Mouse (Mus musculus) C2C12 (cell line): ENCODE data around the gene Mmd. TPM values are rescaled to one million over a fixed set of nuclear protein-coding genes. Genes with fewer than 3 reads are reported as not detected.
A peak's percentile ranks its signal among the peaks of the same experiment; 100 is the strongest.

Source experiments
- H3K27me3 ChIP-seq: one replicate; pipeline ENCODE4 v1.6.1; 2011; ENCODE audit not compliant: control insufficient read depth, insufficient read depth, insufficient read length
- H3K36me3 ChIP-seq: one replicate; pipeline ENCODE4 v1.6.1; 2011; ENCODE audit not compliant: control insufficient read depth, insufficient read depth
- H3K4me3 ChIP-seq: one replicate; pipeline ENCODE4 v1.5.1; 2011; ENCODE audit warnings: mild to moderate bottlenecking, control low read depth; ENCODE audit not compliant: poor library complexity, insufficient read depth, severe bottlenecking
- H3K79me2 ChIP-seq: one replicate; pipeline ENCODE4 v1.6.1; 2011; ENCODE audit not compliant: control insufficient read depth, insufficient read depth
- H3K79me3 ChIP-seq: one replicate; pipeline ENCODE4 v1.6.1; 2011; ENCODE audit warnings: low read depth, control low read depth
- H3ac ChIP-seq: one replicate; pipeline ENCODE3; 2011; ENCODE audit warnings: low read depth; ENCODE audit not compliant: control insufficient read depth, insufficient read length
- CEBPB ChIP-seq: IDR thresholded peaks from one replicate; pipeline ENCODE4 v1.6.1; 2011; ENCODE audit warnings: low read depth, mild to moderate bottlenecking, control low read depth, moderate library complexity
- CTCF ChIP-seq: IDR thresholded peaks from one replicate; pipeline ENCODE4 v1.5.1; 2011; ENCODE audit not compliant: control insufficient read depth, insufficient read depth, insufficient read length
- FOSL1 ChIP-seq: IDR thresholded peaks from one replicate; pipeline ENCODE4 v1.8.0; 2011; ENCODE audit warnings: mild to moderate bottlenecking, low read length; ENCODE audit not compliant: poor library complexity, insufficient read depth, severe bottlenecking
- MAX ChIP-seq: IDR thresholded peaks from one replicate; pipeline ENCODE4 v1.6.1; 2011; ENCODE audit warnings: mild to moderate bottlenecking, control low read depth
- MYOD1 ChIP-seq: IDR thresholded peaks from one replicate; pipeline ENCODE4 v1.6.1; 2011; ENCODE audit warnings: low read depth; ENCODE audit not compliant: control insufficient read depth, insufficient read length
- MYOG ChIP-seq: IDR thresholded peaks from one replicate; pipeline ENCODE4 v1.6.1; 2011; ENCODE audit not compliant: control insufficient read depth, insufficient read length; ENCODE audit errors: extremely low read depth
- USF1 ChIP-seq: IDR thresholded peaks from one replicate; pipeline ENCODE4 v1.6.1; 2011; ENCODE audit warnings: low read depth, mild to moderate bottlenecking, control low read depth, moderate library complexity
- polyA plus RNA-seq: library from polyadenylated mRNA; unstranded; fragments of >200 nt; fragmentation: generic; extraction: Trizol; gene quantifications from one replicate; pipeline ENCODE4 v1.2.1, GENCODE M21; 2012; ENCODE audit warnings: missing spikeins

The Mmd gene
- polyA plus RNA-seq, 1 experiment, result 257 TPM

GRCm38 (mm10) chr11:90224914-90225470 lies 24.3 kb upstream of the Mmd start:
- Histone ChIP-seq H3ac (no peak overlapping the region), H3K4me3 (no peak overlapping the region), H3K36me3 (no peaks in the 10 kb centered on the region), H3K27me3 (no peaks in the 10 kb centered on the region), H3K79me2 (no peaks in the 10 kb centered on the region), H3K79me3 (no peaks in the 10 kb centered on the region)
- peak; percentile 52 for TF ChIP-seq MAX
- no peak for TF ChIP-seq CEBPB
- peak; percentile 19 for TF ChIP-seq MYOD1
- TF ChIP-seq CTCF, result no peak
- TF ChIP-seq FOSL1, result peak; percentile 77
- no peak for TF ChIP-seq USF1
- TF ChIP-seq MYOG, result no peak

GRCm38 (mm10) chr11:90227000-90227922 lies 22.0 kb upstream of the Mmd start:
- H3K36me3 ChIP-seq, result no peaks in the 10 kb centered on the region
- no peaks in the 10 kb centered on the region for H3K27me3 ChIP-seq
- TF ChIP-seq MYOD1 (no peak), USF1 (no peak), MYOG (no peak), CEBPB (no peak), CTCF (no peak), MAX (no peak), FOSL1 (no peak)
- no peaks in the 10 kb centered on the region for H3K79me3 ChIP-seq
- H3K79me2 ChIP-seq, result no peaks in the 10 kb centered on the region
- no peak overlapping the region for H3ac ChIP-seq
- no peak overlapping the region for H3K4me3 ChIP-seq

- H3K79me2 ChIP-seq, result no peaks in the 10 kb centered on the region
- no peaks in the 10 kb centered on the region for H3K79me3 ChIP-seq
- TF ChIP-seq USF1 (no peak), FOSL1 (peak; percentile 68), MYOG (no peak), MYOD1 (no peak), CEBPB (no peak), CTCF (no peak), MAX (peak; percentile 72)
- H3K36me3 ChIP-seq, result no peaks in the 10 kb centered on the region
- no peak overlapping the region for H3ac ChIP-seq
- no peaks in the 10 kb centered on the region for H3K27me3 ChIP-seq
- no peak overlapping the region for H3K4me3 ChIP-seq
These were observed 20.9 kb upstream of the Mmd start for GRCm38 (mm10) chr11:90228251-90228949.

- Histone ChIP-seq H3K27me3 (no peaks in the 10 kb centered on the region), H3K4me3 (no peak overlapping the region), H3K79me3 (no peaks in the 10 kb centered on the region), H3K36me3 (no peaks in the 10 kb centered on the region), H3ac (no peak overlapping the region), H3K79me2 (no peaks in the 10 kb centered on the region)
- no peak for TF ChIP-seq CTCF
- no peak for TF ChIP-seq MAX
- TF ChIP-seq MYOG, result no peak
- TF ChIP-seq CEBPB, result no peak
- no peak for TF ChIP-seq FOSL1
- TF ChIP-seq USF1, result no peak
- no peak for TF ChIP-seq MYOD1
These were observed 19.5 kb upstream of the Mmd start for GRCm38 (mm10) chr11:90229800-90230199.

GRCm38 (mm10) chr11:90230671-90231070 lies 18.6 kb upstream of the Mmd start:
- Histone ChIP-seq H3K79me3 (no peaks in the 10 kb centered on the region), H3K4me3 (no peak overlapping the region), H3K36me3 (no peaks in the 10 kb centered on the region), H3K79me2 (no peaks in the 10 kb centered on the region), H3K27me3 (no peaks in the 10 kb centered on the region), H3ac (no peak overlapping the region)
- TF ChIP-seq MYOG (no peak), MYOD1 (no peak), CTCF (no peak), CEBPB (no peak)
